Mouse (Mus musculus) bone marrow, adult 2 months (tissue): ENCODE results near the gene Efna5.

Source experiments
- CTCF ChIP-seq: fragments of 200-500 bp; IDR thresholded peaks from 2 replicates; pipeline ENCODE4 v1.5.1; 2011; ENCODE audit warnings: low read length, control low read depth; ENCODE audit not compliant: control insufficient read depth, insufficient read depth
- POLR2A ChIP-seq: fragments of 200-500 bp; IDR thresholded peaks from 2 replicates; pipeline ENCODE4 v1.6.1; 2011; ENCODE audit warnings: low read depth, mild to moderate bottlenecking, control low read depth, low read length, borderline replicate concordance; ENCODE audit not compliant: control insufficient read depth

DNA sequence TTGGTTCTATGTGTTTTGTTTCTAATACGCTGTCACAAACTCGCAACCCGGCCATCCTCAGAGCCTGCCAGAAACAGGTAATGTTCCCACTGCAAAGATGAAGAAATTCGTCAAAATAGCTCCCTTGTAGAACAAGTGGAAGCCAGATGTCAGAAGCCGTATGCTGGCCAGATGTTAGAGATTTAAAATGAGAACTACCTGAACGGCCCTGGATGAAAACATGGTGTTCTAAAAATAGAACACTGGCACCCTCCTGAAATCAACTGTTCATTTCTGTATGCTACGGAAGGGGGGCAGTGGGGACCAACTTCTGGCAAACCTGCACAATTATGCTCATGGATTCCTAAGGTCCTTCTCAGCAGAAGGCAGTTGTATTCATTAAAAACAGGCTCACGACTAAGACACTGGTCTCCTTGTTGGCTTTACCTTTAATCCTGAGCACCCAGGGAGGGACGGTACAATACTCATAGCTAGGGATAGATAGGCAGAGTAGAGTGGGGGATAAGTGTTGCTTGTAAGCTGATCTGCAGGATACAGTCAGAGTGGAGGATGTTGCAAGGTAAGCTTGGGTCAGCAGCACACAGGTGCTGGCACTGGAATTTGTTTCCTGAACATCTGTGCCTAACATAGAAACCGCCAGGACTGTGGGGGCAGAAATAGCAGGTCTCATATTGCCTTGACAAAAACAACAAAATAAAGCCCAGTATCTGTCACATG, 151.2 kb downstream of the Efna5 start:
- TF ChIP-seq CTCF (no peak), POLR2A (no peak)
